Mouse (Mus musculus) gastrocnemius, adult 2 months (tissue): ENCODE measurements around the gene Zkscan17. TPM values are rescaled to one million over a fixed set of nuclear protein-coding genes. Genes with fewer than 3 reads are reported as not detected.
"Not testable (repeated sequence)": the region's sequence is repeated elsewhere in the genome, so short reads cannot be mapped to it uniquely, and the experiment has no call there.

Experiments
- DNase-seq: peaks from one replicate; pipeline ENCODE4 v3.0.0; 2022
- H3K27ac ChIP-seq: fragments of 200-600 bp; 2 replicates; pipeline ENCODE4 v1.8.1; 2022; ENCODE audit warnings: mild to moderate bottlenecking
- H3K4me3 ChIP-seq: fragments of 200-600 bp; 2 replicates; pipeline ENCODE4 v1.8.1; 2022; ENCODE audit warnings: mild to moderate bottlenecking, moderate library complexity
- CTCF ChIP-seq: fragments of 200-600 bp; IDR thresholded peaks from 2 replicates; pipeline ENCODE4 v1.8.1; 2022; ENCODE audit warnings: antibody characterized with exemption, mild to moderate bottlenecking, moderate library complexity
- intact Hi-C: fragments of 180-260 bp; cut with DNase I; formaldehyde crosslinking; loops from one replicate; pipeline ENCODE4 v1.15.1; 2025
- long read RNA-seq, 2 experiments: library from polyadenylated mRNA; stranded (forward); transcript quantifications; one replicate each; pipeline ENCODE4 v2.0.0; 2021
- total RNA-seq, 2 experiments: library from RNA; stranded (reverse); gene quantifications; 2 replicates each; pipeline ENCODE4 v1.2.3; 2021

The Zkscan17 gene
- total RNA-seq, result 10 to 100 TPM; 13.7 to 19.3 TPM
- long read RNA-seq, experiment 1, full-length matches to known transcripts, result 12 of 31 reads
- long read RNA-seq, experiment 1, partial matches to known transcripts, result 1 of 31 reads
- long read RNA-seq, experiment 1, other reads (novel, unspliced or antisense), result 18 of 31 reads
- long read RNA-seq, experiment 2, full-length matches to known transcripts, result 12 of 27 reads
- long read RNA-seq, experiment 2, partial matches to known transcripts, result 5 of 27 reads
- long read RNA-seq, experiment 2, other reads (novel, unspliced or antisense), result 10 of 27 reads

GRCm38 (mm10) chr11:59526472-59527080 lies at the start of gene Zkscan17:
TSS of gene Zkscan17 (minus strand) at chr11:59526751.
- no peak within 1 kb of the TSS for H3K4me3 ChIP-seq
- peak; percentile 13; the same call in 1 of the 2 replicates for TF ChIP-seq CTCF
- no peak for DNase-seq
- H3K27ac ChIP-seq, result no peak within 1 kb of the TSS
- intact Hi-C loops, result loop anchor here (5.0 kb wide), 1 partner anchor 86 kb away; no protein-coding TSS in a partner anchor

DNA sequence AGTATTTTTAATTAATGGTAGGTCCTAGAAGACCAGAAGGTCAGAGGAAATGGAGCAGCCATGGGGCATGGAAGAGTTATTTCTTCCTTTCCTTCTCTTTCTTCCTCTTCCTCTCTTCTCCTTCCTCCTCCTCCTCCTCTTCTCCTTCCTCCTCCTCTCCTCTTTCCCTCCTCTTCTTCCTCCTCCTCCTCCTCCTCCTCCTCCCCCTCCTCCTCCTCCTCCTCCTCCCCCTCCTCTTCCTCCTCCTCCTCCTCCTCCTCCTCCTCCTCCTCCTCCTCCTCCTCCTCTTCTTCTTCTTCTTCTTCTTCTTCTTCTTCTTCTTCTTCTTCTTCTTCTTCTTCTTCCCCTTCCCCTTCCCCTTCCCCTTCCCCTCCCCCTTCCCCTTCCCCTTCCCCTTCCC lies 49.6 kb upstream of the Zkscan17 start, which contains the start of gene Olfr222:
Gene Olfr222, minus strand, starts transcription at position 101 of the 400 bp plus-strand sequence.
- DNase-seq, H3K27ac ChIP-seq, H3K4me3 ChIP-seq, intact Hi-C loops: not testable (repeated sequence)

DNA sequence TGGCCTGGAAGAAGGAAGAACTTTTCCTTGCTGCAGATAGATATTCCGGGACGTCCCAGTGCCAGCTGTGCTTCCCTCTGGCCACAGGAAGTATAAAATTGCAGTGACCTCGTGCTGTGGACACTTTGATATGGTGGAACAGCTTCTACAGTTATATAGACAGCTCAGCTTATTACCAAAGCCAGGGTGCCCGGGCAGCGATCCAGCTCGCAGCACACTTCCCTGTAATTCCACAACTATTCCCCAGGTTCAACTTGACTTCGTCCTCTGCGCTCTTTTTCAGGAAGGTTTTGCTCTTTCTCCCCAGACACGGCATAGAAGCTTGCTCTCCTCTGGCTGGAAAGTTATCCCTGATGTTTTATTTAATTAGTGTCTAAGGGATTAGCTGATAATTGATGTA lies 49.2 kb upstream of the Zkscan17 start:
- H3K4me3 ChIP-seq, result no peak overlapping the region
- no peak for TF ChIP-seq CTCF
- intact Hi-C loops, result no loop called here
- DNase-seq, result no peak
- H3K27ac ChIP-seq, result no peak overlapping the region

- intact Hi-C loops, result no loop called here
- peak; percentile 71 for TF ChIP-seq CTCF
- no peak for DNase-seq
- no peak overlapping the region for H3K4me3 ChIP-seq
- H3K27ac ChIP-seq, result no peak overlapping the region
Observed at GRCm38 (mm10) chr11:59569306-59569705, 42.8 kb upstream of the Zkscan17 start.

DNA sequence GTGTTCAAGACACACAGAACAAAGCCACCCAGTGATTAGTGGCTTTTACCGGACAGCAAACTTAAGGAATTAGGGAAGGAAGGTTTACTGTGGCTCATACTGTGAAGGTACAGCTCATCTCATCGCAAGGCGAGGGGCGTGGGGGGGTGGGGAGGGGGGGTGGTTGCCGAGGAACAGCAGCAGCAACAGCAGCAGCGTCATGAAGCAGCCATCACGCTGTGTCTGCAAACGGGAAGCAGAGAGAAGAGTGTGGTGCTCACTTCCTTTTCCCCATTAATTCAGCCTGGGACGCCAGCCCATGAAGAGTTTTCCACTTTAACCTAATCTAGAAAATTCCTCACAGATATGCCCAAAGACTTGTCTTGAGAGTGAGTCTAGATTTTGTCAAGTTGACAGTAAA lies 36.3 kb upstream of the Zkscan17 start:
- no peak overlapping the region for H3K27ac ChIP-seq
- H3K4me3 ChIP-seq, result no peak overlapping the region
- intact Hi-C loops, result no loop called here
- no peak for TF ChIP-seq CTCF
- DNase-seq, result no peak

- Histone ChIP-seq H3K4me3 (no peak overlapping the region), H3K27ac (no peak overlapping the region)
- DNase-seq, result no peak
- no peak for TF ChIP-seq CTCF
- intact Hi-C loops, result no loop called here
Observed at GRCm38 (mm10) chr11:59562336-59562735, 35.8 kb upstream of the Zkscan17 start.

DNA sequence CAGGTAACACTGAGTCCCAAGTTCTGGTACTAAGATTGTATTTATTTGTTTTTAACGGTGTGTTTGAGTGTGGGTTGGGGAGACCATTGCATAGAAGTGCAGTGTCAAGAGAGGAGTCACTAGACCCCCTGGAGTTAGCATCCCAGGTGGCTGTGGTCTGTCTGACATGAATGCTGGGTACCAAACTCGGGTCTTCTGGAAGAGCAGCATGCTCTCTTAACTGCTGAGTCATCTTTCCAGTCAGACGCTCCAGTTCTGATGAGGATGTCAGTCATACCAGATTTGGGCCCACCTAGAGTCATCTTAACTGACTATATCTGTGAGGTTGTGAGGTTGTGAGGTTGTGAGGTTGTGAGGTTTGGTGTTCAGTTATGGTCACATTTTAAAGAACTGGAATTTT lies 34.4 kb upstream of the Zkscan17 start:
- Histone ChIP-seq H3K27ac (no peak overlapping the region), H3K4me3 (no peak overlapping the region)
- no peak for DNase-seq
- no peak for TF ChIP-seq CTCF
- intact Hi-C loops, result no loop called here

GRCm38 (mm10) chr11:59554535-59554934 lies 28.0 kb upstream of the Zkscan17 start:
- DNase-seq, result no peak
- Histone ChIP-seq H3K27ac (no peak overlapping the region), H3K4me3 (no peak overlapping the region)
- intact Hi-C loops, result no loop called here
- no peak for TF ChIP-seq CTCF

- Histone ChIP-seq H3K4me3 (no peak overlapping the region), H3K27ac (no peak overlapping the region)
- no peak for TF ChIP-seq CTCF
- intact Hi-C loops, result no loop called here
- DNase-seq, result no peak
Observed at GRCm38 (mm10) chr11:59554127-59554526, 27.6 kb upstream of the Zkscan17 start.

- no peak overlapping the region for H3K27ac ChIP-seq
- no peak for TF ChIP-seq CTCF
- H3K4me3 ChIP-seq, result no peak overlapping the region
- no peak for DNase-seq
- intact Hi-C loops, result no loop called here
Observed at GRCm38 (mm10) chr11:59544005-59544404, 17.5 kb upstream of the Zkscan17 start.

GRCm38 (mm10) chr11:59543376-59543775 lies 16.8 kb upstream of the Zkscan17 start:
- H3K4me3 ChIP-seq, result no peak overlapping the region
- no peak for DNase-seq
- H3K27ac ChIP-seq, result no peak overlapping the region
- no peak for TF ChIP-seq CTCF
- intact Hi-C loops, result no loop called here

DNA sequence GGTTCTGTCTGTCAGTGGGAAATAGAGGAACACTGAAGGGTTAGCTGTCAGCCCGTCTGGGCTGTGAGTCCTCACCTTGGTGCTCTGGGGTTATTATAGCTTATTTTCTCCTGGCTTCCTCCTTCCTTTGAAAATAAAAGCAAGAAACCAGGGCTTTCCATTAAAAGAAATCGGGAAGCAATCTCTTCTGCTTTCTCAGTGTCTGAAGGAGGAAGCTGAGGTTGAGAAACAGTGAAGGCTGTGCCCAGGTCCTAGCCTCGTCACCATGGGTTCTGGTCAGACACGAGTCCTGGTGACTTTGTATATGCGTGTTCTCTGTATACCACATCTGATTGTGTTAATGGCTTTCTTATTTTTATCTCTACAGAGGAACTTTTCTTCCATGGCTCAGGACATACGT lies 15.9 kb upstream of the Zkscan17 start:
- no peak overlapping the region for H3K4me3 ChIP-seq
- H3K27ac ChIP-seq, result no peak overlapping the region
- no peak for DNase-seq
- intact Hi-C loops, result no loop called here
- no peak for TF ChIP-seq CTCF

DNA sequence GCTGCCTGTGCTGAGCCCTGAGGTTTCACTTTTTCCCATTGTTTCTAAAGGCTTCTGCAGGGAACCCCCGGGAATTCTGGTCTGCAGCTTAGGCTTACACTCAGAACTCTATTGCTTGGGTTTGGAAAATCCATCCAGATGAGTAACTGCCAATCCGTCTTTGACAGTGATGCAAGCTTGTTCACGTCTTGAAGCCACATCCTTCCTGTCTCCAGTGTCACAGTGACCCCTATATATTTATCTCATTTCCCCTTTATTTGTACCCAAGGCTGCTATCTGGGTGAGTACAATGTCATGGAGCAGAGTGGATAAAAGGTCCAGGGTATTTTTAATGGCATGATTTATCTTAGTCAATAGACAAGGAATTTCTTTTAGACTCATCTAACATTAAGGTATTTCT lies 14.8 kb upstream of the Zkscan17 start, which contains the start of gene Nlrp3:
Gene Nlrp3, plus strand, starts transcription at position 245 of the 400 bp plus-strand sequence.
- Histone ChIP-seq H3K27ac (0 out of 2 replicates have a peak within 1 kb of the TSS, but pooled peaks have one; percentile 12), H3K4me3 (peak within 1 kb of the TSS; percentile 29)
- no peak for DNase-seq
- intact Hi-C loops, result no loop called here
- TF ChIP-seq CTCF, result no peak
